Mouse (Mus musculus): ENCODE data around the gene Stx5a.

DNA sequence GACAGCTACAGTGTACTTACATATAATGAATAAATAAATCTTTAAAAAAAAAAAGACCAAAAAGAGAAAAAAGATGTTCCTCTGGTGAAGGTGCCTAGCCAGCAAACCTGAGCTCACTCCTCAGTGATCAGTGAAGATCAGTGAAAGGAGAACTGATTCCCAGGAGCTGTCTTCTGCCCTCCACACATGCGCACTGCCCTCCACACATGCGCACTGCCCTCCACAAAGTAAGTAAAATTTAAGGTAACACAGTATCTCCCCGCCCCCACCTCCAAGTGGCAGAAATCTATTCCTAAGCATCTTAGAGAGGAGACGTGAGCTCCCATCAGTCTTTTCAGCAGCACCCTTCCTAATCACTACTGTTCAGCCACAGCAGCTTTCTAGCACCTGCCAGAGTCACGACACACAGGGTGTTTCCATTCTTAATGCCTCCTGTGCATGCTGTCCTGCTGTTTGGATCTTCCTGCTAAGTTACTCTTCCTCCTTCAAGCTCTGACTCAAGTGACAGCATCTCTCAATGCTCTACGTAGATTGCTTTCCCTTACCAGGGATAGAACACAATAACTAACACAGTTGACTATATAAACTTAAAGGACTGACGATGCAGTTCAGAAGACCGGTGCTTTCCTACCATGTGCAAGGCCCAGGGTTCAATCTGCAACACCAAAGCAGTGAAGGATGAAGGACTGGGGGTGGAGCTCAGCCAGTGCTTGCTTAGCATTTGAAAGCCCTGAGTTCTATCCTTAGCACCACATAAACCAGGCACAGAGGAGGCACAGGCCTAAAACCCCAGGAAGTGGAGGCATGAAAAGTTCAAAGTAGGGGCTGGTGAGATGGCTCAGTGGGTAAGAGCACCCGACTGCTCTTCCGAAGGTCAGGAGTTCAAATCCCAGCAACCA, 25.1 kb upstream of the Stx5a start:
- TF ChIP-seq CTCF (IDR thresholded peaks at IDR 0.05; ENCODE audit: extremely low read depth, insufficient read depth, insufficient read length, insufficient replicate concordance), result no peak
- no peak for TF ChIP-seq POLR2A (IDR thresholded peaks at IDR 0.05; ENCODE audit: low read depth, low read length)

Data from spleen, adult 2 months (tissue).